Mouse (Mus musculus) gastrocnemius, postnatal 36 days (tissue): ENCODE measurements around the gene 1500009C09Rik. TPM values are rescaled to one million over a fixed set of nuclear protein-coding genes. Genes with fewer than 3 reads are reported as not detected.

Experiments used
- DNase-seq, 2 experiments: peaks; one replicate each; pipeline ENCODE4 v3.0.0; 2022
- intact Hi-C: fragments of 180-260 bp; cut with DNase I; formaldehyde crosslinking; loops from one replicate; pipeline ENCODE4 v1.15.1; 2025
- long read RNA-seq, 2 experiments: library from polyadenylated mRNA; stranded (forward); transcript quantifications; one replicate each; pipeline ENCODE4 v2.0.0; 2021
- total RNA-seq, 2 experiments: library from RNA; stranded (reverse); gene quantifications; 2 replicates each; pipeline ENCODE4 v1.2.3; 2021

Gene 1500009C09Rik
- not detected for total RNA-seq
- long read RNA-seq, experiment 1: 0 reads
- long read RNA-seq, experiment 2: 0 reads

GRCm38 (mm10) chr15:82252097-82252496 is at the start of gene 1500009C09Rik:
1500009C09Rik (plus strand) TSS chr15:82252397.
- no peak for DNase-seq
- intact Hi-C loops: no loop called here

GRCm38 (mm10) chr15:82203090-82203489 is 49.1 kb upstream of the 1500009C09Rik start:
- intact Hi-C loops: no loop called here
- no peak for DNase-seq

- no peak for DNase-seq
- intact Hi-C loops: no loop called here
Observed at GRCm38 (mm10) chr15:82203611-82204351, 48.4 kb upstream of the 1500009C09Rik start.

DNA sequence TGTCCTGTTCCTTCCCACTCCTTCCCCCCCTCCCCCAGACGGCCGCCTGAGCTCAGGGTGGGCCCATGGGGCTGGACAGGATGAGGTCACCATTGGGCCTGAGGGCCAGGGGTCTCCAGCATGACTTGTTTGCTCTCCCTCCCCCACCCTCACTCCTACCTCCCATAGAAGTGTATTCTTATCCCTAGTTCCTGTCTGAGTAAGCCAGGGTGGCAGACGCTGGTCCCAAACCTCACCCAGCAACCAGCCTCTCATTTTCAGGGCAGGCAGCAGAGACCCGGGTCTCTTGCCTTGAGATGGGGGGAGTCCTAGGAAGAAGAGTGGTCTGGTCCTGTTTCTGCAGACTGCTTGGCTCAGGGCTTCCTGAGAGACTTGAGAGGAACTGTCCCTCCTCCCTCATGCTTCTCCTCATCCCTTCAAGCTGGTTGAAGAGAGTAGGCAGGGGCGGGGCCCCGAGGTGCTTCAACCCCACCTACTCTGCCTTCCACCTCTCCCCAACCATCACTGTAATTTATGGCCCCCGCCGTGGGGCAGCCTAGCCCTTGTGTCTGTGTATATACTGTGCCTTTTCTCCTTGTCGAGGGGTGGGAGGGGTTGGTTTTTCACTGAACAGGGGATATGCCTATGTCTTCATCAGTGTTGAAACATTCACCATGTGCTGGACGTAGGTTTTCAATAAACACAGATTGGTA is 47.4 kb upstream of the 1500009C09Rik start:
- no peak for DNase-seq
- intact Hi-C loops: no loop called here

DNA sequence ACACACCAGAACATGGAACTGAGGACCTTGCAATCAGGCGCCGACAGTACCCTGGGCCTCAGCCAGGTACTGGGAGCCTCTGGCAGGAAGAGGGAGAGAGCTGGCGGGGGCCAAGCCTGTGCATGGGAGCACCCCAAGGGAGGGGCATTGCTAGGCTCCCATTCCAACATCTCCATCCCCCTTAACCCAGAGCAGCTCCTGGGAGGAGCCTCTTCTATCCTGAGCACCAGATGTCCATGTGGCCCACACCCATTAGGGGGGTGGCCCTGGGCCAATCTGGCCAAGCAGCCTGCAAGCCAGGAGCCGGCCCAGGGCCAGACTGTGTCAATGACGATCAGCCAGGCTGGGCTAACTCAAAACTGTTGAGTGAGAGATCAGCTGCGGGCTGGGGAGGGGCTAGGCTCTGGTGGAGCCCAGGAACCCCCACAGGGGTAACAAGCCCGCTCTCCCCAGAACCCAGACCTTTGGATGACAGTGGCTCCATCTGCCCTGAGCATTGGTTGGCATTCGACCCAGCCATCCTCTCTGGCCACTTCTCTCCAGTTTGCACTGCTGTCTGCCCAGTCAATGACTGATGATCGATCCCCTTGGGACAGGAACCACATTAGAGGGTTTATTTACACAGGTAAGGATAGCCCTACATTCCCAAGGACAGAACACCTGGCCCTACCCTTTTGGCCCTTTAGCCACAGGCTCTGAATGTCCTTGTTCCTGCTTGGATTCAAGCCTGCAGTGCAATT is 45.7 kb upstream of the 1500009C09Rik start:
- peak; percentile 70 to 82 for DNase-seq
- intact Hi-C loops: no loop called here

DNA sequence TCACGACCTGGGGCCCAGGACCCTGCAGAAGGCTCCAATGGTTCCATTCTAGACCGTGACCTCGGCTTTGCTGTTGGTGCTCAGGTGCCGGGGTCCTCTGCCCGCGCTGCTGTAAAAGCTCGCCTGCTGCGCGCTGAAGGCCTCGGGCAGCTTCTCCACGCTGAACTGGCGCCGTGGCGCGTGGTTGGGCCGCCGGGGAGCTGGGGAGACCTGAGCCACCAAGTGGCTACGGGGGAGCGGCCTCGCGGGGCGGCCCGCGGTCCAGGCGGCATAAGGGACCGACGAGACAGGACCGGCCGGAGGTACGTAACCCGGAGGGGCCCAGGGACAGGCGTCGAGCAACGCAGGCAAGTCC is 45.1 kb upstream of the 1500009C09Rik start:
- DNase-seq: no peak
- intact Hi-C loops: no loop called here

DNA sequence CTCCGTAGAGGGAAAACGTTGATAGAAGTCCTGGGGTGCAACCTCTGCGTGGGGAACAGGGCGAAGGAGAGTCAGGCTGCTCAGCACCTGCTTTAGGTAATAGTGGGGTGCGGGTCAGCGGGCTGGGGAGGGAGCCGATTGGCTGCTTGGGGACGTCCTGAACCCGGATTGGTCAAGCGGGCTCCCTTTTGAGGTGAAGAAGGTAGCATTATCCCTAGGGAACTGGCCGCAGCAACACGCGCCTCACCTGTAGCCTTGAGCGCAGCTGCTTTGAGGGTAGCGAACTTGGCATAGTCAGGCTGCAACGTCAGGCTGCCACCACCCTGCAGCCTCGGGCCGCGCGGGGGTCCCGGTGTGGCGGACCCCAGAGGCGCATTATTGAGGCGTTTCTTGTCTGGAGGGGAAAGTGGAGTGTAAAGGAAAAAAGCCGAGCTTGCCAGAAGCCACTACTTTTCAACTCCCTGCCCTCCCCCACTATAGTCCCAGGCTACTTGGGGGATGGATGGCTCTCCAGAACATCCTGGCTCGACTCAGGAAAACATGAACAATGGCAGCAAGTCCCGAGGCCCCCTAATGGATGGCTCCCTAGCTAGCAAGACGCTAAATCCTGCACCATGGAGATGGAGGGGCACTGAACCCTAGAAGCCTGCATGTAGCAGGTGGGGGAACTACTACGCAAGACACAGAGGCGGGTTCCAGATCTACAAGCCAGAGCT is 44.5 kb upstream of the 1500009C09Rik start:
- DNase-seq: no peak
- intact Hi-C loops: no loop called here

DNA sequence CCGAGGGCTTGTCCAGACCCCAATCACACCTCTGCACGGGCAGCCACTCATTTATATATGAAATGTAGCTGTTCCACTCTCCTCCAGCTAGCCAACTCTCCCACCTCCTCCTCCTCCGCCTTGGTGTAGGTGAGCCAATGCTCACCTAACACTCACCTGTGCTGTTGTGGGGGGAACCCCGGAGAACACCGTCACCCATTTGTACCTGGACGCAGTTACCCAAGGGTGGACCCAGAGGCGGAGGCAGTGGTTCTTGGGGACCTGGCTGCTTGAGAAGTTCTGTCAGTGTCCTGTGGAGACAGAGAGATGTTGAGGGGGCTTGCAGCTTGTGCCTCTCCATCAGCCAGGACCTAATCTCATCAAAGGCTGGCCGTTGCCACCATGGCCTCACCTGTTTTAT is 43.9 kb upstream of the 1500009C09Rik start:
- no peak for DNase-seq
- intact Hi-C loops: no loop called here

DNA sequence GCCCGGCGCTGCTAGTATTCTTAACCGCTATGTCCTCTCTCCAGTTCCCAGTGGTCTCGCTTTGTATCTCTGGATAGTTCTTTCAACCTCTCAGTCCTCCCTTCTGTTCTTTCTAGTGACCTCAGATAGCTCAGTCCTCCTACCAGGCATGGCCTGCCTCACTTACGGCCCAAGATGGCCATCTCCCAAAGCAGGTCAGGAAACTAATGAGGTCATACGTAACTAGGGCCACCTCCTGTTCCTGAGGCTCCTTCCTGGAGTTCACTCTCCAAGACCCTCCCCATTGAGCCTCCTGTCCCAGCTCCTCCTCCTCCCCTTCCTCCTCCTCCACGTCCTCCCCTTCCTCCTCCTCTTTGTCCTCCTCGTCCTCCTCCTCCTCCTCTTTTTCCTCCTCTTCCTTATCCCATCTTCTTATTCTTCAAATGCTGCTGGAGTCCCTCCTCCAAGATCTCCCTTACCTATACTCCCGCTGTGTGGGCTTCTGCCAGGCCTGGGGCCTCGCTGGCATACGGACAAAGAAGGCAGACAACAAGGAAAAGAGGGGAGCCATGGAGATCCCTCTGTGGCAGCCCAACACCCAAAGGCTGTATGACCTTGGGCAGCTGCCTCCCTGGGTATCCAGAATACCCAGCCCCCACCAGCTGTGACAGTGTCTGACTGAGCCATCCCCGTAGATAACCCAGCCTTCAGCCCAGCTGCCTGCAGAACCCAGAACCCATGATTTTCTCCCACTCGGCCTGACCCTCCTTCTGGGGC is 42.7 kb upstream of the 1500009C09Rik start:
- DNase-seq: no peak
- intact Hi-C loops: no loop called here

- intact Hi-C loops: no loop called here
Observed at GRCm38 (mm10) chr15:82210801-82211200, 41.4 kb upstream of the 1500009C09Rik start.

DNA sequence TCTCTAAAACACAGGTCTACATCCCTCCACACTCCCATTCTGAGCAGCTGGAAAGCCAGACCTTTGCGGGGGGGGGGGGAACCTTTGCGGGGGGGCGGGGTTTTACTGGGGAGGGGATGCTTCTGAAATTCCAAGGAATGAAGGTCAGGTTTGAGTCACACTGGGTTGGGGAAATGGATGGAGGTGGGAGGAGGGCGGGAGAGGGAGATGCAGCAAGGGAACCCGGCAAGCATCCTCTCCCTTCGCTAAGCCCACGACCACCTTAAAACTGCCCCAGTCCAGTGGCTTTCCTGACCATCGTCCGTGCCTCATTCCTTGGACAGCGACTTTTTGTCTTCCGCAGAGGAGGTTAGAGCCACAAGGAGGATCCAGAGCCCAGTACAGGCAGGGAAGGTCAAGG is 40.9 kb upstream of the 1500009C09Rik start:
- intact Hi-C loops: no loop called here
- DNase-seq: no peak

More at GRCm38 (mm10) chr15:82210801-82211200, 41.4 kb upstream of the 1500009C09Rik start:
- DNase-seq: no peak

DNA sequence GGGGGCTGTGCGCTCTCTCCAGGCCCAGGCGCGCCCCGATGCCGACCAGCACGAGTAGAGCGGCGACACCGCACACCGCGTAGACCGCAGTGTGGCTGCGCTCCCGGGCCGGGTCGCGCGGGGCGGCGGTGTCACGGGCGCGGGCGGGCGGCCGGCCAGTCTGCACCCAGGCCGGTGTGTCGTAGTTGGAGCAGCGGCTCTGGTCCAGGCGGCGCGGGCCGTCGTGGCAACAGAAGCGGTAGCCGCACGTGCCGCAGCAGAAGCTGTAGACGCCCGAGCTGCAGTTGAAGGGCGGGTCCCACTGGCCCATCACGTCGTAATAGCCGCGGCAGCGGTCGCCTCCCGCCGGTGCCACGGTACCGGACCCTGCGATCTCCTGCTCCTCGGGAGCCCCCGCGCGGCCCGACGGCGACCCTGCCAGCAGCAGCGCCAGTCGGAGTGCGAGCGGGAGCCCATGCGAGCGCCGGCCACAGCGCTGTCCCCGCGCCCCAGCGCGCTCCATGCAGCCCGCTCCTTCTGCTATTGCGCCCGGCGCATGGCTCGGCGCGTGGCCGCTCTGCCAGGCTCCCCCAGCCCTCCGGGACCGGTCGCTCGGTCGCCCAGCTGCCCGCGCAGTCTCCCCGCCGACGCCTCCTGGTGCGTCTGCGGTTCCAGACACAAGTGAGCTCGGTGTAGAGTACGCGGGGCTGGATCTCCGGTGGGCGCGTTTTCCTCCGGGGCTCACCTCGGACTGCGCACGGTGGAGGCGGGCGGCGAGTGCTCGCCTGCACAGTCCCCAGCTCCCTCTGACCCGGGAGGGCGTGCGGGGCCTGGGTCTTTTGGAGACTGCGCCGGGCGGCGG is 40.1 kb upstream of the 1500009C09Rik start:
- intact Hi-C loops: no loop called here
- DNase-seq: no peak

- intact Hi-C loops: no loop called here
- no peak for DNase-seq
Observed at GRCm38 (mm10) chr15:82212752-82213063, 39.5 kb upstream of the 1500009C09Rik start, which contains the start of gene Shisa8. Shisa8 (minus strand) TSS chr15:82212815.

- intact Hi-C loops: no loop called here
- no peak for DNase-seq
Observed at GRCm38 (mm10) chr15:82213222-82213621, 39.0 kb upstream of the 1500009C09Rik start.

- intact Hi-C loops: no loop called here
- no peak for DNase-seq
Observed at GRCm38 (mm10) chr15:82215332-82216046, 36.7 kb upstream of the 1500009C09Rik start.

- DNase-seq: no peak
- intact Hi-C loops: no loop called here
Observed at GRCm38 (mm10) chr15:82216142-82216827, 35.9 kb upstream of the 1500009C09Rik start.

DNA sequence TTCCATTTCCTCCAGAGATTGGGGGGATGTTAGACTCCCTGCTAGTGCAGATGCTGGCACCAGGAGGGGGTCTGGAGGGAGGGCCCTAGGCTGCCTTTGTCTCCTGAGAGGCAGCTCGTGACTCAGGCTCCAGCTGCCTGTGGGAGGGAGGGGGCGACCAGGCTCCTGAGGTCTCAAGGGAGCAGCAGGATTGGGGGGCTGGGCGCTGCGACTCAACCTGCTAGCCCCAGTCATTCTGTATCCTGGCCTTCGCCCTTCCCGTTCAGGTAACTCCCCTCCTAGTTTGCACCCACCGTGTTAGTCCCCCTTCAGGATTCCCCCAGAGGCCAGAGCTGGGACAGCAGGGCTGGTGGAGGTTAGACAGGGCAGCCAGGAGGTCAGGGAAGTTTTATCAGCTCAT is 35.2 kb upstream of the 1500009C09Rik start:
- intact Hi-C loops: no loop called here
- no peak for DNase-seq

DNA sequence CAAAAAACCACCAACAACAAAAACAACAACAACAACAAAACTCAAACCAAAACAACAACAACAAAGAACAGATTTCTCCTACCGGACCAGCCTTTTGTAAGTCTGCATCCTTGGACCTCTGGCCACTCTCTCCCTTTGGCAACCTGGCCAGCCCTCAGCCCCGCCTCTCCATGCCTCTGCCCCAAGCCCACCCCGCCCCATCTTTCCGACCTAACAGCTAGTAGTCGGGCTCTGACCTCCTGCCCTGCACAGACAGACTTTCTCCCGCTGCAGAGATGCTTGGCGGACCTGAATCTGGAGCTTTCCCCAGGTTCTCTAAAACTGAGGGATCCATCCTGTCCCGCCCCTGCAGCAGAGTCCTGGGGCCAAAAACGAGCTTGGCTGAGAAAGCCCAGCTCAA is 34.2 kb upstream of the 1500009C09Rik start:
- intact Hi-C loops: no loop called here
- DNase-seq: no peak
